In the genomic region with DNA sequence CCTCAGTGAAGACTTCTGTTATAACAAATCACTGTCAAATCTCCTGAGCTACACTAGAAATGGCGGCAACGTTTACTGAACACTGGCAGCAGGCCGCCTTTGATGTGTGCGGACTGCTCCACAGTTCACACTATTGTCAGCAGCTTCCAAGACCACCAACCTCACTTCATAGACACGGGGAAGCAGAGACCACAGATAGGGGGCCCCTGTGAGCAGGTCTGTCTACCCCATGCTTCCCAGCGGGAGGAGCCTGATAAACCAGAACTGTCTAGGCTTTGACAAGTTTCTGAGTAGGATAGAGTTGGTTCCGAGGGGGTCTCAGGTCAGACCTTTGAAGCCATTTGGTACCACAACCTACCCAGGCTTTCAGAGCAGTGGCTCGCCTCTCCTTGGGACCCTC, we compare ENCODE assay signal across 11 mouse cellular contexts. TPM values are rescaled to one million over a fixed set of nuclear protein-coding genes. Genes with fewer than 3 reads are reported as not detected.
DNase-seq lines count a peak whose midpoint lies in the region; ATAC-seq and TF ChIP-seq lines count a peak whose summit lies in the region.
"Had no signal": no experiment of that assay in that cellular context is flagged by ENCODE, and none has a peak within 500 bp of the region (broad histone marks: within the 10 kb centered on the region; RNA-seq: fewer than 3 reads in every experiment).

No protein-coding gene starts in this region.

- no peak overlapping the region for H3K4me3 ChIP-seq in heart, embryonic 10.5 days
- H3K4me3 ChIP-seq in heart, embryonic 11.5 days (ENCODE audit: low read depth, low read length) = no peak overlapping the region
- H3K4me3 ChIP-seq in limb, embryonic 11.5 days (ENCODE audit: low read depth, low read length) = no peak overlapping the region
- no peak overlapping the region for H3K4me3 ChIP-seq in limb, embryonic 10.5 days
- H3K4me3 ChIP-seq in neural tube, embryonic 12.5 days = no peak overlapping the region
- H3K4me3 ChIP-seq: embryonic facial prominence, embryonic 13.5 days had no signal

- peaks cover 3% of the 10 kb centered on the region; the same call in 1 of the 2 replicates for H3K9me3 ChIP-seq in heart, embryonic 10.5 days
- H3K9me3 ChIP-seq in heart, embryonic 11.5 days (replicated peaks; ENCODE audit: control insufficient read depth, low read length) = 0 out of 2 replicates have a peak, but pooled peaks cover 4% of the 10 kb centered on the region
- no peaks in the 10 kb centered on the region; the same call in 1 of the 2 replicates for H3K9me3 ChIP-seq in limb, embryonic 11.5 days (ENCODE audit: control insufficient read depth, low read length)
- no peaks in the 10 kb centered on the region for H3K9me3 ChIP-seq in limb, embryonic 10.5 days (replicated peaks)
- H3K9me3 ChIP-seq in neural tube, embryonic 12.5 days = peaks cover 5% of the 10 kb centered on the region; the same call in 1 of the 2 replicates

- no peak overlapping the region for H3K4me2 ChIP-seq in heart, embryonic 11.5 days
- H3K4me2 ChIP-seq in limb, embryonic 11.5 days (ENCODE audit: low read depth, severe bottlenecking) = no peak overlapping the region
- H3K4me2 ChIP-seq in neural tube, embryonic 12.5 days (replicated peaks) = no peak overlapping the region
- H3K4me2 ChIP-seq: embryonic facial prominence, embryonic 13.5 days; liver, embryonic 11.5 days had no signal

- no peak for TF ChIP-seq POLR2A in brain, embryonic 14.5 days (IDR thresholded peaks at IDR 0.05; ENCODE audit: borderline replicate concordance, extremely low read depth, insufficient read depth, insufficient read length, poor library complexity, severe bottlenecking)

- 0 out of 2 replicates have a peak overlapping the region, but pooled peaks have one; percentile 7 for H3K27ac ChIP-seq in heart, embryonic 10.5 days
- no peak overlapping the region for H3K27ac ChIP-seq in heart, embryonic 11.5 days (ENCODE audit: low read depth, low read length)
- no peak overlapping the region for H3K27ac ChIP-seq in limb, embryonic 11.5 days (replicated peaks; ENCODE audit: low read depth, low read length)
- no peak overlapping the region for H3K27ac ChIP-seq in limb, embryonic 10.5 days
- no peak overlapping the region for H3K27ac ChIP-seq in neural tube, embryonic 12.5 days
- H3K27ac ChIP-seq: embryonic facial prominence, embryonic 13.5 days had no signal

- ATAC-seq in heart, embryonic 11.5 days (replicated peaks; ENCODE audit: insufficient number of reproducible peaks, low FRiP score, low TSS enrichment) = no peak
- ATAC-seq in limb, embryonic 11.5 days (ENCODE audit: insufficient number of reproducible peaks, low FRiP score, low TSS enrichment, low read depth) = no peak
- ATAC-seq in neural tube, embryonic 12.5 days (ENCODE audit: low FRiP score, low read depth) = peak; percentile 39

- H3K4me1 ChIP-seq in heart, embryonic 10.5 days = no peaks in the 10 kb centered on the region
- H3K4me1 ChIP-seq in heart, embryonic 11.5 days (ENCODE audit: control insufficient read depth, insufficient read depth, low read length) = no peaks in the 10 kb centered on the region
- no peaks in the 10 kb centered on the region for H3K4me1 ChIP-seq in limb, embryonic 11.5 days (ENCODE audit: control insufficient read depth, insufficient read depth, low read length)
- peaks cover 3% of the 10 kb centered on the region; the same call in 1 of the 2 replicates for H3K4me1 ChIP-seq in limb, embryonic 10.5 days
- no peaks in the 10 kb centered on the region for H3K4me1 ChIP-seq in neural tube, embryonic 12.5 days
- H3K4me1 ChIP-seq: embryonic facial prominence, embryonic 13.5 days had no signal

- TF ChIP-seq CTCF in brain, embryonic 14.5 days (IDR thresholded peaks at IDR 0.05; ENCODE audit: borderline replicate concordance, extremely low read depth, insufficient read depth, insufficient read length) = peak; percentile 38; the same call in 1 of the 2 replicates

- H3K27me3 ChIP-seq in heart, embryonic 10.5 days (ENCODE audit: insufficient read depth, poor library complexity, severe bottlenecking) = no peaks in the 10 kb centered on the region
- H3K27me3 ChIP-seq in heart, embryonic 11.5 days (ENCODE audit: control insufficient read depth, insufficient read depth, low read length) = no peaks in the 10 kb centered on the region
- H3K27me3 ChIP-seq in limb, embryonic 11.5 days (ENCODE audit: control insufficient read depth, insufficient read depth, low read length) = no peaks in the 10 kb centered on the region
- H3K27me3 ChIP-seq in limb, embryonic 10.5 days (ENCODE audit: low read depth, poor library complexity, severe bottlenecking) = no peaks in the 10 kb centered on the region
- H3K27me3 ChIP-seq in neural tube, embryonic 12.5 days (replicated peaks) = no peaks in the 10 kb centered on the region
- H3K27me3 ChIP-seq: embryonic facial prominence, embryonic 13.5 days had no signal

- H3K9ac ChIP-seq in heart, embryonic 11.5 days (ENCODE audit: low read depth, low read length) = no peak overlapping the region
- no peak overlapping the region for H3K9ac ChIP-seq in limb, embryonic 11.5 days (ENCODE audit: low read length)
- H3K9ac ChIP-seq in neural tube, embryonic 12.5 days = no peak overlapping the region
- H3K9ac ChIP-seq: embryonic facial prominence, embryonic 13.5 days had no signal

- DNase-seq in heart, embryonic 10.5 days (ENCODE audit: low spot score) = no peak
- peak; percentile 48 for DNase-seq in limb, embryonic 11.5 days (ENCODE audit: low spot score)
- no peak for DNase-seq in limb, embryonic 10.5 days (ENCODE audit: low spot score)
- DNase-seq in brain, embryonic 14.5 days (ENCODE audit: low read depth) = peak; percentile 48
- no peak for DNase-seq in cerebellum, adult 11-12 months
- no peak for DNase-seq in cerebellum, postnatal 36 days
- DNase-seq: layer of hippocampus, adult 9-11 months had no signal

- 46% methylated on average over 8 of the region's 8 CpGs for WGBS in heart, embryonic 10.5 days
- WGBS in heart, embryonic 11.5 days (ENCODE audit: insufficient replicate concordance) = 34% methylated on average over 8 of the region's 8 CpGs
- 46% methylated on average over 8 of the region's 8 CpGs for WGBS in limb, embryonic 11.5 days
- 48% methylated on average over 8 of the region's 8 CpGs for WGBS in limb, embryonic 10.5 days
- WGBS in neural tube, embryonic 12.5 days = 47% methylated on average over 8 of the region's 8 CpGs

- H3K36me3 ChIP-seq in heart, embryonic 10.5 days = no peaks in the 10 kb centered on the region
- H3K36me3 ChIP-seq in heart, embryonic 11.5 days (ENCODE audit: control insufficient read depth, insufficient read depth, low read length) = no peaks in the 10 kb centered on the region
- H3K36me3 ChIP-seq in limb, embryonic 11.5 days (ENCODE audit: control insufficient read depth, insufficient read depth, low read length) = no peaks in the 10 kb centered on the region
- H3K36me3 ChIP-seq in limb, embryonic 10.5 days = no peaks in the 10 kb centered on the region
- no peaks in the 10 kb centered on the region; the same call in 1 of the 2 replicates for H3K36me3 ChIP-seq in neural tube, embryonic 12.5 days
- H3K36me3 ChIP-seq: embryonic facial prominence, embryonic 13.5 days had no signal

RNA-seq across cellular contexts. Expression of gene C1qtnf2, which starts 21.0 kb away (rescaled TPM):
- polyA plus RNA-seq in heart, embryonic 10.5 days (2016; fragmentation: Nextera tagmentation; extraction: Ambion mirVana) = 1.4 and 1.9 TPM in 2 replicates
- polyA plus RNA-seq in heart, embryonic 11.5 days (2014; fragmentation: Nextera tagmentation; extraction: Ambion mirVana) = 1.3 and 1.6 TPM in 2 replicates
- polyA plus RNA-seq in limb, embryonic 11.5 days (2014; fragmentation: Nextera tagmentation; extraction: Ambion mirVana) = 0.38 and 0.93 TPM in 2 replicates
- polyA plus RNA-seq in limb, embryonic 10.5 days (2016; fragmentation: Nextera tagmentation; extraction: Ambion mirVana) = 0.45 and 0.64 TPM in 2 replicates
- 5.0 and 7.2 TPM in 2 replicates for polyA plus RNA-seq in brain, embryonic 14.5 days (2012; rRNA removed)
- polyA plus RNA-seq in neural tube, embryonic 12.5 days (2016; fragmentation: Nextera tagmentation; extraction: Ambion mirVana) = 5.6 and 6.3 TPM in 2 replicates

RNA-seq across cellular contexts. Expression of gene Ccnjl, which starts 33.5 kb away (rescaled TPM):
- polyA plus RNA-seq in heart, embryonic 10.5 days (2016; fragmentation: Nextera tagmentation; extraction: Ambion mirVana) = 24.7 and 33.2 TPM in 2 replicates
- polyA plus RNA-seq in heart, embryonic 11.5 days (2014; fragmentation: Nextera tagmentation; extraction: Ambion mirVana) = 23.2 and 25.1 TPM in 2 replicates
- polyA plus RNA-seq in limb, embryonic 11.5 days (2014; fragmentation: Nextera tagmentation; extraction: Ambion mirVana) = 33.8 and 34.2 TPM in 2 replicates
- polyA plus RNA-seq in limb, embryonic 10.5 days (2016; fragmentation: Nextera tagmentation; extraction: Ambion mirVana) = 36.3 and 40.6 TPM in 2 replicates
- 6.2 and 8.2 TPM in 2 replicates for polyA plus RNA-seq in brain, embryonic 14.5 days (2012; rRNA removed)
- 36.3 and 38.7 TPM in 2 replicates for polyA plus RNA-seq in neural tube, embryonic 12.5 days (2016; fragmentation: Nextera tagmentation; extraction: Ambion mirVana)

Comparison
In these comparisons a context has a peak if more than half of its experiments do, and no peak if none do; other contexts are left out.
1. DNase-seq: peak in limb, embryonic 11.5 days (single experiment) and brain, embryonic 14.5 days (single experiment); none in heart, embryonic 10.5 days (single experiment), limb, embryonic 10.5 days (single experiment), cerebellum, adult 11-12 months (single experiment) and cerebellum, postnatal 36 days (0 of 2).